Mouse (Mus musculus): Measurements from ENCODE around the gene Gm1113.

GRCm38 (mm10) chr9:35556494-35557102 is 38.5 kb upstream of the Gm1113 start:
- TF ChIP-seq TAL1 (IDR thresholded peaks at IDR 0.05; ENCODE audit: low read length), result no peak
- TF ChIP-seq GATA1 (IDR thresholded peaks at IDR 0.05; ENCODE audit: low read length), result no peak
